Mouse (Mus musculus): ENCODE measurements around the gene Scaf1.

Gene Scaf1

DNA sequence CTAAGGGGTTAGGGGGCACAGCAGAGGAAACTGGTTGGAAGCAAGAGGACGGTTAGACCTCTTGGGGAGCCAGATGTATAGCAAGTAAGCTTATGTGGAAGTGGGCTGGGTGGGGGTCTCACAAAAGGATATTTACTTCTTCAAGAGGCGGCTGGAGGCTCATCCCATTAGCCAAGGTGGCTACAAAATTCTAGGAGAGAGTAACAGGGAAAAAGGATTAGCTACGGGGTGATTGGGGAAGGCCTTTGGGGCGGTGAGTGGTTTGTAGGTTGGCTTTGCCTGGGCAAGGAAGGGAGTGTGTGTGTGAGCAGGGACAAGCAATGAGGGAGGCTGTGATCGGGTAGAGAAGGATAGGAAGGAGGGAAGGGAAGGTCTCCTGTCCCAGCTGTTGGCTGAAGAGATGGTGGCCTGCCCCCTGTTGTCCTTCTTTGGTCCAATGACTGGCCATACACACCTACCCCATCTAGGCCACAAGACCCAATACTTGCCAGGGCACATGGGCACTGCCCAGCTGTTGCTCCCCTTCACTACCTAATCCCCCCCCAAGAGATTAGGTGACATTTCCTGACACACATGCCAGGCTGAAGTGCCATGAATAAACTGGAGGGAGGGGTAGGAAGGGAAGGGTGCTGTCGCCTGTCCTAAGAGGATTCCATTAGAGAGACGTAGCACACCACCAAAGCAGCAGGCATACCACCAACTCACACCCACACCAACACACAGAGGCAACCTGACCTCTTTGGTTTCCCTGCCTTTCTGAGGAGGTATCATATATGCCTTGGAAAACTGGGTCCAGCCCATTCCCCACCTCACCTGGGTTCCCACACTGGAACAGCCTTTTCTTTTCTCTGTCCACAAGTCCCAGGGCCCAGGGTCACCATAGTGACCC lies 32.0 kb downstream of the Scaf1 start:
- no peak for DNase-seq

- peak; percentile 94 for DNase-seq
These were observed 33.1 kb downstream of the Scaf1 start for GRCm38 (mm10) chr7:44983085-44983484.

GRCm38 (mm10) chr7:44981539-44981938 lies 34.6 kb downstream of the Scaf1 start:
- DNase-seq, result no peak

- no peak for DNase-seq
These were observed 37.9 kb downstream of the Scaf1 start for GRCm38 (mm10) chr7:44978300-44978699.

DNA sequence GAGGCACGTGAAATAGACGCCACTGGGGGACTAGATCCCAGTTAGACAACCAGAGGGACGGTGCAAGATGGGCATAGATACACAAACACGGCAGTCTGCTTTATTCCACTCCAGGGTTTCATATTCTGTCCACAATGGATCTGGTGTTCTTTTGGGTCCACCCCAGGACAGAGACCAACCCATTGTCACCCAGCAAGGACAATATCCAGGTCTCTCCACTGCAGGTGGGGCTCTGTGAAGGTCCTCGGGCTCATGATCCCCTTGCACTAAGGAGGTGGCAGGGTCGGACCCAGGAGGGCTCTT lies 41.1 kb downstream of the Scaf1 start:
- DNase-seq, result no peak

DNA sequence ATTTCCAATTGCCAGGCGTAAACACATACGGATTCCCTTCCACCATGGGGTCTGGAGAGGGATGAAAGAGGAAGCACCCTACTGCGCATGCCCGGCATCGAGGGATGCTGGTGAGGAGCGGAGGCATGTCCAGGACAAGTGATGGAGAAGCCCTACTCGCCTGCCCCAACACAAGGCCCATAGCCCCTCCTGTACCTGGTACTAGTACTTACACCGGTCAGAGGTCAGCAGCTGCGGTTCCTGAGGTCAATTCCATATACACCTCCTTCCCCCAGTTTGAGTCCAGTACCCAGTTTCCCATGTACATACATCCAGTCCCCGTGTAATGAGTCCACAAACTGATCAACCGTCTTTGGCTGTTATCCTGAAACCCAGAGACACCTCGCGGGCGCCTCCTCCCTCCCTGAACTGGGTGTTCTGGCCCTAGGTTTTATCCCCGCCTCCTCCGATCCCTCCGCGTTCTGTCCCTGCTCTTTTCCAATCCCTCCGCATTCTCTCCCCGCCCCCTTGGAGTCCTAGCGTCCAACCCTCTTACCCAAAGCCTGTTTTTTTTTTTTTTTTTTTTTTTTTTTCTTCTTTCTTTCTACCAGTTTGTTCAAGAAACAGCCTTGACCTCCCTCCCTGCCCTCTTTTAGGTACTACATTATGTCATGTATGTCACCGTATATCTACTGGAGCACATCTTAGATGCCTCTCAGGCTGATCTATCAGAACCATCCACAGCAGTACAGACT lies 41.6 kb downstream of the Scaf1 start, which contains the start of gene Cpt1c:
Cpt1c (minus strand) TSS at position 469 of the 734 bp plus-strand sequence.
- DNase-seq, result peak; percentile 88 to 90

DNA sequence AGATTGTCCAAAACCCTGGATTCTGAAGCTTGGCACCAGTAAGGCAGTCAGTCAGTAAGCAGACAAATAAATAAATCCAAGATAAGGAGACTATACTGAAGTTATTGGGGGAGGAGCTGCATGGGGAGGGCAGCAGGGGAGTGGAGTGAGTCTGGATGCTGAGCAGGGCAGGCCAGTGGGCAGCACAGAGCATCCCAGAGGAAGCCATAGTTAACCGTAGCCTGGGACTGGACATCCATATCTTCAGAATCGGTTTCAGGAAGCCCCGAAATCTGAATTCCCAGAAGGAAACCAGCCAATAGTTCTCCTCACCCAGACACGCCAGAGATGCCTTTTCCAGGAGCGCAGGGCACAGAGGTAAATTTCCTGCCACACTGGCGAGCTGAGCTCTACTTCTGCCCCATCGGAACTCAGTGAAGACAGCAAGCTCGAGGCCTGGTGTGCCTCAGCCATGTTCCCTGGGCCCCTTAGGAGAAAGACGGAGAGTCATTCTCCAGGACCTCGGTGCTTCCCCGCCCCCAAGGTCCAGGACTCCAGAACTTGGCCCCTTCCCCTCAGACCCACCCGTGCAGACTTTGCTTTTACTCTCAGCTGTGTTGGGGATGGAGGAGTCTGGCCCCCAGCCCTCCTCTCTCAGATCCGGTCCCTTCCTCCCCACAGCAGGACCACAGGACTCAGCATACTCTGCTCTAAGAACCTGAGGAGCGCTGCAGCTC lies 42.6 kb downstream of the Scaf1 start:
- DNase-seq, result no peak

DNA sequence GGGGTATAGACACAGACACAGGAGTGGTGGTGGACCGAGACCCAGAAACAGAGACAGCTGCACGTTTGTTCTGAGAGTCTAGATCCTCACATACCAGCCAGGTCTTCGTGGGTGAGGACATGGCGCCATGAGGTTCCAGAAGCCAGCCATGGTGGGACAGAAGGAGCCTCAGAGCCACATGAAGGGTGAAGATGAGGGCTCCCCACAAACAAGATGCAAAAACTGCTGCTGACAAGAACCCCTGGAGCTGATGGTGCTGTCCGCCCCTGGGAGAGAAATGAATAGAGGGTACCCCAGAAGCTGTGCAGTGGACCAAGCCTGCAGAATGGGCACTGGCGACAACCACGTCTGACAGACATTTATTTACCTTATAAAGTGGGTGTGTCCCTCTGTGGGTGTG lies 45.0 kb downstream of the Scaf1 start:
- no peak for DNase-seq

DNA sequence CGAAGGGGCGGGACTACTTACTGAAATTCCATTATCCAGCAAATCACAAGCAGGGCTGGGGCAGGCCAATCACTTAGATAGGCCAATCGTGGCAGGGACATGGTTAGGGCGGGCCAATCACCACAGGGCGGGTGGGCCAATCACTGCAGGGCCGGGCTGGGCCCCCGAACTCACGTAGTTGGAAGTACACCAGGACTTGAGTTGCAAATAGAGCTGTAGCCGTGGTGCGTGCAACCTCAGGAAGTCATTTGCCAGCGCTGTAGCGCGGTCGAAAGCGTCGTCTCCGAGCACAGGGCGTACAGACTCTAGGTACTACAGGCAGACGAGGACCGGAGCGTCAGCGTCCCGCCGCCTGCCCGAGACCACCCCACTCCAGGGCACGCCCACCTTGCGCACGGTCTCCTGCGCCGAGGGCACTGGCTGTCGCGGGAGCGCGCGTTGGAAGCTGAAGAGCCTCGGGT lies 45.9 kb downstream of the Scaf1 start:
- DNase-seq, result peak; percentile 89 to 94

DNA sequence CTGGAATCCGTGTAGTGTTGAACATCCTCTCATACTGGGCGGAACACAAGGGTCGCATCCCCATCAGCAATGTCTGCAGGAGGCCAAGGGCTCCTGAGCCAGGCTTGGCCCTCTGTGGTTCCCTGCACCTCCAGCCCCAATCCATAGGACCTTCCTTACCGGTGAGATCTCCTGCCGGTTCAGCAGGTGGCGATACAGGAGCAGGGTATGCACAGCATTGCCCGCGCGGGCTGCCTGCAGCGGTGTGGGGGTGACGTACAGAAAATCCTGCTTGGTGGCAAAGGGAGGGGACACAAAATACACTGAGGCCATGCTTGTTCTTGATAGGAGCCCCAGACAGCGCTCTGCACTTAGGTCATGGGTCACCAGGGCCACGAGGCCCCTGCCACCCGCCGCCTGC lies 49.5 kb downstream of the Scaf1 start:
- no peak for DNase-seq

GRCm38 (mm10) chr7:44965975-44966374 lies 50.2 kb downstream of the Scaf1 start:
- DNase-seq, result peak in 1 of 2 experiments; percentile 32

- no peak for DNase-seq
These were observed 51.2 kb downstream of the Scaf1 start for GRCm38 (mm10) chr7:44964990-44965389.

DNA sequence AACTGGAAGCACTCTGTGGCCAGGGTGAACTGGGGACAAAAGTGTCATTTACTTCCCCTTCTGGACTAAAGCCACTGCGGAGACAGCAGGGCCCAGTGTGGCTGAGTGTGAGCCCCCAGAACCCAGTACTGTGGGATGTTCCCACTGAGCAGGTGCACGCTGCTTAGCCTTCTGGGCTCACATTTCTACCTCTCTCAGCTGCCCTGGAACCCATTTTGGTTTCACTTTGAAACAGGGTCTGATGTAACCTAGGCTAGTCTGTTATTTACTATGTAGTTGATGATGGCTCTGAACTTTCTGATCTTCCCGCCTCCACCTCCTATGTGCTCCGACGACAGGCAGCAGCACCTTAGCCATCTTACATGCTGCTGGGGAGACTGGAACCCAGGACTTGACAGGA lies 53.3 kb downstream of the Scaf1 start:
- DNase-seq, result no peak

DNA sequence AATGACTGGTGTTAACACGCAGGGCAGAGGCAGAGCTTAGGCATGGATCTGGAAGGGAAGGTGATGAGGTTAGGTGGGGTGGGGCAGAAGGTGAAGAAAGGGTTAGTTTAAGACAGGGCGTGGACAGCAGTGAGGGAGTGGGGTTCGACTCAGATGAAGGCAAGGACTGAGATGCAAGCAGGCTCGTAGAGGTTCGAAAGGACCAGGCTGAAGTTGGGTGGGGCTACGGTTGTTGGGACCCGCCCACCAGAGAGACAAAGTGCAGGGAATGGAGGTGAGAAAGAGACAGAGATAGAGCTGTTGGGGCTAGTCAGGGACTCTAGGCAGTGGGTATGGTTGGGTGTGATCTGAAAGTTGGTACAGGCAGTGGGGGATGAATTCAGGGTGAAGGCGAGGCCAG lies 53.8 kb downstream of the Scaf1 start:
- no peak for DNase-seq

DNA sequence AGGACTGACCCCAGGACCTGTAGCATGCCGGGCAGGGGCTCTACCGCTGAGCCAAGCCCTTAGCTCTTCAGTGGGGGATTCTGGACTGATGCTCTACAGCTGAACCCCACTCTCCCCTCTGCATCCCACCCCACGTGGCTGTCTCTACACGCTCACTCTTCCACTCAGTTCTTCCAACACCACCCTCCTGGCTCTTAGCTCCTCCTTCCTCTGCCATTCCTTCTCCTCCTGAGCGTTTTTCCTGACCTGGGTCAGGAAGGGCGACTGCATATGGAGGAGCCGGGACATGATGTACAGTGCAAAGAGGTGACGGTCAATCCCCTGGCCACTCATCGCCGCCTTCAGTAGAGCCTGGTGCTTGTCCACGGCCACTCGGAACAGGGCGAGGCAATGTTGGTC lies 55.7 kb downstream of the Scaf1 start:
- no peak for DNase-seq

DNA sequence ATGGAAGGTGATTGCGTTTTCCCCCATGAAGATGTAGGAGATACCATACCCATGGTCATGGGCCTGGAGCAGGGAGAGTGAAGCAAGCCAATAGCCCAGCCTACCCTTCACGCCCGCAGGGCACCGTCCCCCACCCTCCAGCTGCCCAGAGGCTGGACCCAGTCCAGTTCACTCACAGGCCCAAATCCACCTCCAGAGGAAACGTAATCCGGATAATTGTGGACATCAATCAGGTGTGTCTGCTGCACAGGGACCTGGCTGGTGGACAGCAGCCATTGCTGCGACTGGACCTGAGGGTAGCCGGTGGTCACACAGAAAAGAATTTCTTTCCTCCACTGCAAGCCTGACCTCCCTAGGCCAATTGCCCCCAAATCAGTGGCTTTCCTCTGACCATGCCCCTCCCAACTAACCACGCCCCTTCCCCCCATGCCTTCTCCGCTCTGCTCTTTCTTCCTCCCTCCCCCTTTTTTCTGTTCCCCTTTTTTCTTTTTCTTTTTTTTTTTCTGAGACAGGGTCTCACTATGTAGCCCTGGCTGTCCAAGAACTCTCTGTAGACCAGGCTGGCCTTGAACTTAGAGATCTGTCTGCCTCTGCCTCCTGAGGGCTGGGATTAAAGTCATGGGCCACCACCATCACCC lies 56.2 kb downstream of the Scaf1 start:
- DNase-seq, result no peak

GRCm38 (mm10) chr7:44959281-44959680 lies 56.9 kb downstream of the Scaf1 start:
- no peak for DNase-seq

DNA sequence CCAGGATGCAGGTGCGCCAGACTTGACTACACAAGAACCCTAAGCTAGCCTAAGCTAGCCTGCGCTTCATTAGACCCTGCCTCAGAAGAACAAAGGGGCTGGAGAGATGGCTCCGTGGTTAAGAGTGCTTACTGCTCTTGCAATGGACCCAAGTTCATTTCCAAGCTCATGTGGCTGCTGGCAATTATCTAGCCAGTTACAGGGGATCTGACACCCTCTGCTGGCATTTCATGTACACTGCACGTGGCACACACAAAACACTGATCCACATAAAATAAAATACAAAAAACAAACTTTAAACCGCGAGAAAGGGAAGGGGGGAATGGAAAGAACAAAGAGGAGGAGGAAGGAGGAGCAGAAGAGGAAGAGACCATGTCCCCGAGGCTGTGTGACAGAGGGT lies 58.0 kb downstream of the Scaf1 start:
- peak; percentile 65 to 77 for DNase-seq

- peak; percentile 40 to 48 for DNase-seq
These were observed 58.9 kb downstream of the Scaf1 start for GRCm38 (mm10) chr7:44957183-44957835.

DNA sequence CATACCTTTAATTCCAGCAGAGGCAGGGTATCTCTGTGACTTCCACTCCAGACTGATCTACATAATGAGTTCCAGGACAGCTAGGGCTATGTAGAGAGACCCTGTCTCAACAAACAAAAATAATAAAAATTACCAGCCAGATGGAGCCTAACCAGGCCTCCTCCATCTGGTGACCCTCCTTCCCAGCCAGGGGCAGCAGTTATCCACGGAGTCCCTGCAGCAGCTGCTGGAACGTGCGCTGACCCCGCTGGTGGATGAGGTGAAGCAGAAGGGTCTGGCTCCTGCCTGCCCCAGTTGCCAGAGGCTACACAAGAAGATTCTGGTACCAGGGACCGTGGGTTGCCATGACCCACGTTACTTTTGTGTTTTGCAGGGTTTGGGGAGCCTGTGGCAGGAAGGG lies 59.9 kb downstream of the Scaf1 start:
- DNase-seq, result no peak

- DNase-seq, result no peak
These were observed 60.5 kb downstream of the Scaf1 start for GRCm38 (mm10) chr7:44955628-44956027.

Measured in kidney, postnatal 4 days (tissue).